Mouse (Mus musculus) embryonic facial prominence, embryonic 10.5 days (tissue): Measurements from ENCODE around the gene Socs2. TPM values are rescaled to one million over a fixed set of nuclear protein-coding genes. Genes with fewer than 3 reads are reported as not detected.

ENCODE experiments used
- DNase-seq: peaks from one replicate; pipeline ENCODE4 v3.0.0-alpha.2; 2017; ENCODE audit warnings: low spot score
- H3K27ac ChIP-seq: fragments of 300-500 bp; sonication (generic); replicated peaks from 2 replicates; pipeline ENCODE4 v1.5.1; 2016; ENCODE audit warnings: mild to moderate bottlenecking
- H3K27me3 ChIP-seq: fragments of 300-500 bp; sonication (generic); replicated peaks from 2 replicates; pipeline ENCODE4 v1.6.1; 2016; ENCODE audit warnings: low read depth, mild to moderate bottlenecking; ENCODE audit not compliant: poor library complexity, severe bottlenecking
- H3K36me3 ChIP-seq: fragments of 300-500 bp; sonication (generic); replicated peaks from 2 replicates; pipeline ENCODE4 v1.6.1; 2016; ENCODE audit warnings: mild to moderate bottlenecking, moderate library complexity
- H3K4me1 ChIP-seq: fragments of 300-500 bp; sonication (generic); 2 replicates; pipeline ENCODE4 v1.6.1; 2016
- H3K4me3 ChIP-seq: fragments of 300-500 bp; sonication (generic); 2 replicates; pipeline ENCODE4 v1.5.1; 2016; ENCODE audit warnings: mild to moderate bottlenecking, moderate library complexity
- H3K9me3 ChIP-seq: fragments of 300-500 bp; sonication (generic); 2 replicates; pipeline ENCODE4 v1.6.1; 2016; ENCODE audit warnings: mild to moderate bottlenecking
- WGBS: fragments of 180-500 bp; shearing (Covaris S2); methylation state at CpG from one replicate; pipeline ENCODE4 v1.1.7; 2016; 5-methylcytosine and 5-hydroxymethylcytosine counted together
- polyA plus RNA-seq: library from polyadenylated mRNA; unstranded; fragments of >200 nt; fragmentation: Nextera tagmentation; extraction: Ambion mirVana; gene quantifications from 2 replicates; pipeline ENCODE4 v1.2.1, GENCODE M21; 2016

Socs2 gene
- 36.1 and 46.7 TPM in 2 replicates for polyA plus RNA-seq

GRCm38 (mm10) chr10:95416685-95417495, at the start of gene Socs2:
Gene Socs2, minus strand, starts transcription at chr10:95417180.
- no peaks in the 10 kb centered on the region for H3K36me3 ChIP-seq

DNA sequence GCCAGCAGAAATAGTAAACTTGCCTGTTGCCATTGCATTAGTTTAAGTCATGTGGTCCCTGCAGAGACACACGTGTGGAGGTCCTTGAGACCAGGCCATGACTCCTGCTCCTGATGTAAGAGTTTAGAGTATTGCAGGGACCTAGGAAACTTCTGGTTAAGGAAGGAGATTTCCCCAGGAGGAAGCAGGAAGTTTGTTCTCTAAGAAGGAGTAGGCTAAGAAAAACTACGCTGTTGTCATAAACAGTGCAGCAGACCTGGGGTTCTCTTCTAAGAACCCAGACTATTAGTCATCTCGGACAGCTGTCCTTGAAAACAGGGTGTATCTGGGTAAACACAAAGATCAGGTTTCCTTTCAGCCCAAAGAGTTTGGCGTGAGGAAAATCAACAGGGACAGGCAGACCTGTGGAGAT, 48.5 kb upstream of the Socs2 start:
- WGBS, result 48% methylated on average over 4 of the region's 4 CpGs
- H3K27ac ChIP-seq, result no peak overlapping the region

More at GRCm38 (mm10) chr10:95416685-95417495, at the start of gene Socs2:
- peak within 1 kb of the TSS; percentile 83 for H3K4me3 ChIP-seq
- H3K27ac ChIP-seq, result peak within 1 kb of the TSS; percentile 92
- peak; percentile 94 for DNase-seq
- peaks cover 39% of the 10 kb centered on the region for H3K27me3 ChIP-seq
- H3K4me1 ChIP-seq, result peaks cover 39% of the 10 kb centered on the region
- WGBS, result under 1% methylated on average over 66 of the region's 66 CpGs
- H3K9me3 ChIP-seq, result no peaks in the 10 kb centered on the region

GRCm38 (mm10) chr10:95464527-95464926, 47.5 kb upstream of the Socs2 start:
- no peak for DNase-seq
- H3K27ac ChIP-seq, result no peak overlapping the region
- no peaks in the 10 kb centered on the region for H3K27me3 ChIP-seq
- H3K36me3 ChIP-seq, result no peaks in the 10 kb centered on the region
- 87% methylated on average over 6 of the region's 6 CpGs for WGBS
- H3K4me1 ChIP-seq, result peaks cover 7% of the 10 kb centered on the region; the same call in 1 of the 2 replicates
- H3K4me3 ChIP-seq, result no peak overlapping the region
- no peaks in the 10 kb centered on the region for H3K9me3 ChIP-seq

More for the DNA sequence above, 48.5 kb upstream of the Socs2 start:
- Histone ChIP-seq H3K4me3 (no peak overlapping the region), H3K4me1 (peaks cover 7% of the 10 kb centered on the region; the same call in 1 of the 2 replicates), H3K9me3 (no peaks in the 10 kb centered on the region), H3K36me3 (no peaks in the 10 kb centered on the region), H3K27me3 (no peaks in the 10 kb centered on the region)
- no peak for DNase-seq

- Histone ChIP-seq H3K36me3 (no peaks in the 10 kb centered on the region), H3K4me3 (no peak overlapping the region), H3K27ac (no peak overlapping the region), H3K27me3 (no peaks in the 10 kb centered on the region), H3K4me1 (peaks cover 7% of the 10 kb centered on the region; the same call in 1 of the 2 replicates), H3K9me3 (no peaks in the 10 kb centered on the region)
- 76% methylated on average over 1 of the region's 1 CpGs for WGBS
- no peak for DNase-seq
Measured at GRCm38 (mm10) chr10:95462231-95462630, 45.3 kb upstream of the Socs2 start.

- H3K36me3 ChIP-seq, result no peaks in the 10 kb centered on the region
- H3K9me3 ChIP-seq, result no peaks in the 10 kb centered on the region
- WGBS, result 70% methylated on average over 4 of the region's 4 CpGs
- H3K4me1 ChIP-seq, result 0 out of 2 replicates have a peak, but pooled peaks cover 3% of the 10 kb centered on the region
- DNase-seq, result no peak
- H3K4me3 ChIP-seq, result no peak overlapping the region
- H3K27ac ChIP-seq, result no peak overlapping the region
- H3K27me3 ChIP-seq, result no peaks in the 10 kb centered on the region
Measured at GRCm38 (mm10) chr10:95461053-95461553, 44.1 kb upstream of the Socs2 start.

DNA sequence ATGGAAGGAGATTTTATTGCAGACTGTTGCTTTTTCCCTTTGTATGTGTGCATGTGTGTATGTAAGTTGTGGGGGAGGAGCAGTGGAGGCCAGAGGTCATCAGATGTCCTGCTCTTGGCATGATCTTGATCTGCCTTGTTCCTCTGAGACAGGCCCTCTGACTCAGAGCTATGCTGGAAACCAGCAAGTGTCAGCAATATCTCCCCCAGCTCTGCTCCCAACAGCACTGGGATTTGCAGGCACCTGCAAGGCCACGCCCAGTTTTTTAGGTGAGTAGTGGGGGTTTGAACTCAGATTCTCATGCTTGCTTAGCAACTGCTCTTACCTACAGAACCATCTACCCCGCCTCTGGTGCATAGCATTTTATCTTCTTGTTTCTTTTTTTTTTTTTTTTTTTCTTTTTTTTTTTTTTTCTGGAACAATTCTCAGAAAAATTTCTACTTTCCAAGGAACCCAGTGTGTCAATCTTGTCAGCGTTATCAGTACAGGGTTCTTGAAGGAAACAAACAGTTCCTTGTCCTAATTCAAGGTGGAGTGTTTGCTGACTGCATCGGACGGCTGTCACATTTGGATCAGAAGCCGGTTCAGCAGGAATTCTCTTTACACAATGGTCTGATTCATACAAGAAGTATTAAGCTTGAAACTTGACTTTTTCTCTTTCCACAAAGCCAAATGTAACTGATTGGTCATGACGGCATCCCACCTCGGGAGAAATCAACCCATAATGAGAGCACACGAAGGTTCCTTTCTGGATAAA, 41.2 kb upstream of the Socs2 start:
- 82% methylated on average over 9 of the region's 9 CpGs for WGBS
- no peaks in the 10 kb centered on the region for H3K27me3 ChIP-seq
- DNase-seq, result no peak

GRCm38 (mm10) chr10:95457367-95458049, 40.5 kb upstream of the Socs2 start:
- Histone ChIP-seq H3K27me3 (no peaks in the 10 kb centered on the region), H3K4me3 (no peak overlapping the region), H3K36me3 (no peaks in the 10 kb centered on the region), H3K27ac (no peak overlapping the region), H3K4me1 (no peaks in the 10 kb centered on the region), H3K9me3 (no peaks in the 10 kb centered on the region)
- no peak for DNase-seq
- 88% methylated on average over 8 of the region's 8 CpGs for WGBS

More for the DNA sequence above, 41.2 kb upstream of the Socs2 start:
- no peaks in the 10 kb centered on the region for H3K4me1 ChIP-seq
- no peaks in the 10 kb centered on the region for H3K9me3 ChIP-seq
- H3K36me3 ChIP-seq, result no peaks in the 10 kb centered on the region
- no peak overlapping the region for H3K4me3 ChIP-seq
- H3K27ac ChIP-seq, result no peak overlapping the region

DNA sequence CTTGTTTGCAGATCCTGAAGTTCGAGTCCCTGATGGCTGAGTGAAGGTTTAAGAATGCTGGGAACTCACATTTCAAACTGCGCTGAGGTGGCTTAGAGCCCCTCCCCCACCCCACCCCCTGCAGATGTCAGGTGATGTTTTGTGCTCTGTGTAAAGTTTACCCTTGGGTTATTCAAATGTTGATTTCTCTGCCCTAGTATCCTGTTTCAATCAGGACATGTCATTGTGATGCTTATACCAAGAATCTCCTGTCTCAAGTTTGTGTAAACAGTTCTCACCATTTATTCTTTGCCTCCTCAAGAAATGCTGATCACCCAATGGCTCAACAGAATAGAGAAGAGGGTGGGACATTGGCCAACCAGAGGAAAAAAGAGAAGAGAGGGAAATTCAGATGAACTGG, 39.1 kb upstream of the Socs2 start:
- Histone ChIP-seq H3K9me3 (no peaks in the 10 kb centered on the region), H3K36me3 (no peaks in the 10 kb centered on the region), H3K4me3 (no peak overlapping the region), H3K27ac (no peak overlapping the region), H3K27me3 (no peaks in the 10 kb centered on the region), H3K4me1 (no peaks in the 10 kb centered on the region)
- 65% methylated on average over 2 of the region's 2 CpGs for WGBS
- DNase-seq, result no peak

- no peak for DNase-seq
- H3K27ac ChIP-seq, result no peak overlapping the region
- no peak overlapping the region for H3K4me3 ChIP-seq
- no peaks in the 10 kb centered on the region for H3K36me3 ChIP-seq
- H3K9me3 ChIP-seq, result no peaks in the 10 kb centered on the region
- 89% methylated on average over 5 of the region's 5 CpGs for WGBS
- H3K27me3 ChIP-seq, result no peaks in the 10 kb centered on the region
- no peaks in the 10 kb centered on the region for H3K4me1 ChIP-seq
Measured at GRCm38 (mm10) chr10:95453282-95453681, 36.3 kb upstream of the Socs2 start.

DNA sequence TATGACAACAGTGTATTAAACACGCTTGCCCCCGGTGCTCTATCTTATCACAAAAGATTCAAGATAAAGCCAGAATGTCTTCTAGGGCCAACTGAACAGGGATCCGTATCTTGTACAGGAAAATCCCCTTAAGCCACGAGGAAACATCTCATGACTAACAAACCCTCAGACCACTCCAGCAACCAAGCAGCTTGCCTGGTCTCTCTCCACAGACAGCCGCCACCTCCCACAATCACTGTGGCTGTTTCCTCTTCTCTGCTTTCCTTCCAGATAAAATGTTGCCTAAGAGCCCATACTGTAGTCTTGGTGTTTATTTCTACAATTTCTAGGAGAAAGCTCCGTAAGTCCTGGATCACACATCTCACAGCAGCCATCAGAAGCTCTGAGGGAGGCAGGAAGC, 32.1 kb upstream of the Socs2 start:
- Histone ChIP-seq H3K36me3 (no peaks in the 10 kb centered on the region), H3K4me1 (no peaks in the 10 kb centered on the region), H3K9me3 (no peaks in the 10 kb centered on the region), H3K27me3 (no peaks in the 10 kb centered on the region), H3K4me3 (no peak overlapping the region), H3K27ac (no peak overlapping the region)
- DNase-seq, result no peak
- WGBS, result 93% methylated on average over 6 of the region's 6 CpGs

GRCm38 (mm10) chr10:95447954-95448353, 31.0 kb upstream of the Socs2 start:
- no peaks in the 10 kb centered on the region for H3K9me3 ChIP-seq
- no peak for DNase-seq
- no peaks in the 10 kb centered on the region for H3K4me1 ChIP-seq
- no peaks in the 10 kb centered on the region for H3K27me3 ChIP-seq
- no peak overlapping the region for H3K4me3 ChIP-seq
- 97% methylated on average over 16 of the region's 16 CpGs for WGBS
- H3K27ac ChIP-seq, result no peak overlapping the region
- H3K36me3 ChIP-seq, result no peaks in the 10 kb centered on the region
